Mouse (Mus musculus) MEL (cell line): ENCODE measurements around the gene Fto. TPM values are rescaled to one million over a fixed set of nuclear protein-coding genes. Genes with fewer than 3 reads are reported as not detected.

ENCODE experiments used
- DNase-seq: peaks from one replicate; pipeline ENCODE4 v3.0.0; 2011; ENCODE audit warnings: low read depth, low spot score
- H3K27ac ChIP-seq: 2 replicates; pipeline ENCODE4 v1.5.1; 2012; ENCODE audit warnings: low read depth, mild to moderate bottlenecking, control low read depth, low read length, moderate library complexity; ENCODE audit not compliant: control insufficient read depth
- H3K27me3 ChIP-seq, 2 experiments: fragments of 150-350 bp in 1 of 2; sonication (generic) in 1 of 2; 2 replicates each; pipeline ENCODE4 v1.6.1; 2012; ENCODE audit warnings: low read length in 2 of 2, mild to moderate bottlenecking in 2 of 2, improper control_type of control experiment in 1 of 2, moderate library complexity in 1 of 2; ENCODE audit not compliant: insufficient read depth in 2 of 2, control insufficient read depth in 1 of 2
- H3K36me3 ChIP-seq, 2 experiments: 2 replicates each; pipeline ENCODE4 v1.6.1; 2012 to 2014; ENCODE audit warnings: low read length in 2 of 2, improper control_type of control experiment in 1 of 2, inconsistent platforms in 1 of 2, mild to moderate bottlenecking in 1 of 2; ENCODE audit not compliant: insufficient read depth in 2 of 2, control insufficient read depth in 1 of 2
- H3K4me1 ChIP-seq, 2 experiments: fragments of 150-350 bp in 1 of 2; sonication (generic) in 1 of 2; 2 replicates each; pipeline ENCODE4 v1.6.1; 2012; ENCODE audit warnings: low read length in 2 of 2, improper control_type of control experiment in 1 of 2, mild to moderate bottlenecking in 1 of 2; ENCODE audit not compliant: insufficient read depth in 2 of 2, control insufficient read depth in 1 of 2
- H3K4me3 ChIP-seq, 2 experiments: fragments of 150-350 bp in 1 of 2; sonication (generic) in 1 of 2; 2 replicates each; pipeline ENCODE4 v1.5.1; 2012; ENCODE audit warnings: low read depth in 2 of 2, low read length in 2 of 2, mild to moderate bottlenecking in 2 of 2, moderate library complexity in 2 of 2, control low read depth in 1 of 2, improper control_type of control experiment in 1 of 2; ENCODE audit not compliant: control insufficient read depth in 1 of 2, insufficient read depth in 1 of 2
- H3K79me2 ChIP-seq: 2 replicates; pipeline ENCODE4 v1.6.1; 2012; ENCODE audit warnings: mild to moderate bottlenecking, low read length, moderate library complexity; ENCODE audit not compliant: control insufficient read depth, poor library complexity, insufficient read depth
- H3K9ac ChIP-seq: 2 replicates; pipeline ENCODE4 v1.6.1; 2012; ENCODE audit warnings: low read depth, mild to moderate bottlenecking, control low read depth, low read length, moderate library complexity; ENCODE audit not compliant: control insufficient read depth, poor library complexity, severe bottlenecking
- H3K9me3 ChIP-seq: fragments of 150-350 bp; sonication (generic); replicated peaks from 2 replicates; pipeline ENCODE4 v1.6.1; 2012; ENCODE audit warnings: mild to moderate bottlenecking, low read length, improper control_type of control experiment, moderate library complexity; ENCODE audit not compliant: insufficient read depth
- BHLHE40 ChIP-seq: IDR thresholded peaks from 2 replicates; pipeline ENCODE4 v1.6.1; 2012; ENCODE audit warnings: low read depth, mild to moderate bottlenecking, inconsistent platforms, low read length, improper control_type of control experiment, borderline replicate concordance
- CHD1 ChIP-seq: IDR thresholded peaks from 2 replicates; pipeline ENCODE4 v1.6.1; 2012; ENCODE audit warnings: low read depth, mild to moderate bottlenecking, inconsistent platforms, low read length, improper control_type of control experiment
- CHD2 ChIP-seq: IDR thresholded peaks from 2 replicates; pipeline ENCODE4 v1.6.1; 2011; ENCODE audit warnings: low read length, improper control_type of control experiment
- ELF1 ChIP-seq: IDR thresholded peaks from 2 replicates; pipeline ENCODE4 v1.6.1; 2014; ENCODE audit warnings: low read depth, mild to moderate bottlenecking, inconsistent platforms, low read length, improper control_type of control experiment, moderate library complexity
- EP300 ChIP-seq, 2 experiments: IDR thresholded peaks; 2 replicates each; pipeline ENCODE4 v1.6.1; 2011; ENCODE audit warnings: improper control_type of control experiment in 2 of 2, low read length in 2 of 2, low read depth in 1 of 2, mild to moderate bottlenecking in 1 of 2
- GABPA ChIP-seq: IDR thresholded peaks from 2 replicates; pipeline ENCODE4 v1.6.1; 2012; ENCODE audit warnings: low read depth, mild to moderate bottlenecking, inconsistent platforms, low read length, improper control_type of control experiment, moderate library complexity
- JUND ChIP-seq: IDR thresholded peaks from 2 replicates; pipeline ENCODE4 v1.6.1; 2011; ENCODE audit warnings: low read depth, mild to moderate bottlenecking, improper control_type of control experiment, low read length
- MAX ChIP-seq: IDR thresholded peaks from 2 replicates; pipeline ENCODE4 v1.6.1; 2011; ENCODE audit warnings: low read length, improper control_type of control experiment
- MAZ ChIP-seq: IDR thresholded peaks from 2 replicates; pipeline ENCODE4 v1.6.1; 2012; ENCODE audit warnings: low read depth, mild to moderate bottlenecking, inconsistent platforms, low read length, improper control_type of control experiment
- MEF2A ChIP-seq: IDR thresholded peaks from 2 replicates; pipeline ENCODE4 v1.6.1; 2014; ENCODE audit warnings: low read depth, mild to moderate bottlenecking, inconsistent platforms, low read length, improper control_type of control experiment; ENCODE audit not compliant: poor library complexity, insufficient replicate concordance, severe bottlenecking; ENCODE audit errors: extremely low read depth
- MXI1 ChIP-seq: IDR thresholded peaks from 2 replicates; pipeline ENCODE4 v1.6.1; 2011; ENCODE audit warnings: mild to moderate bottlenecking, low read depth, low read length, improper control_type of control experiment
- MYB ChIP-seq: IDR thresholded peaks from 2 replicates; pipeline ENCODE4 v1.6.1; 2011; ENCODE audit warnings: mild to moderate bottlenecking, low read depth, low read length, improper control_type of control experiment
- NELFE ChIP-seq: IDR thresholded peaks from 2 replicates; pipeline ENCODE4 v1.6.1; 2011; ENCODE audit warnings: low read depth, low read length, improper control_type of control experiment
- NRF1 ChIP-seq: IDR thresholded peaks from 2 replicates; pipeline ENCODE4 v1.6.1; 2014; ENCODE audit warnings: low read depth, mild to moderate bottlenecking, inconsistent platforms, low read length, improper control_type of control experiment, moderate library complexity; ENCODE audit not compliant: poor library complexity, insufficient read depth, severe bottlenecking
- POLR2A ChIP-seq, 2 experiments: IDR thresholded peaks; 2 replicates each; pipeline ENCODE4 v1.6.1; 2011 to 2012; ENCODE audit warnings: low read length in 2 of 2, mild to moderate bottlenecking in 2 of 2, control low read depth in 1 of 2, improper control_type of control experiment in 1 of 2, low read depth in 1 of 2, moderate library complexity in 1 of 2; ENCODE audit not compliant: control insufficient read depth in 1 of 2, insufficient read depth in 1 of 2, poor library complexity in 1 of 2
- POLR2AphosphoS2 ChIP-seq: IDR thresholded peaks from 2 replicates; pipeline ENCODE4 v1.6.1; 2011; ENCODE audit warnings: low read length, improper control_type of control experiment
- POLR2AphosphoS5 ChIP-seq: IDR thresholded peaks from 2 replicates; pipeline ENCODE4 v1.6.1; 2012; ENCODE audit warnings: low read depth, borderline replicate concordance, mild to moderate bottlenecking, inconsistent platforms, low read length, moderate library complexity, mixed read lengths
- RAD21 ChIP-seq: IDR thresholded peaks from 2 replicates; pipeline ENCODE4 v1.6.1; 2011; ENCODE audit warnings: mild to moderate bottlenecking, low read depth, low read length, improper control_type of control experiment
- SIN3A ChIP-seq: IDR thresholded peaks from 2 replicates; pipeline ENCODE4 v1.6.1; 2012; ENCODE audit warnings: low read length, improper control_type of control experiment, inconsistent platforms
- TBP ChIP-seq: IDR thresholded peaks from 2 replicates; pipeline ENCODE4 v1.8.0; 2011; ENCODE audit warnings: low read depth, low read length, improper control_type of control experiment
- TCF12 ChIP-seq: IDR thresholded peaks from 2 replicates; pipeline ENCODE4 v1.6.1; 2014; ENCODE audit warnings: low read depth, mild to moderate bottlenecking, inconsistent platforms, low read length, improper control_type of control experiment, moderate library complexity
- USF1 ChIP-seq: IDR thresholded peaks from 2 replicates; pipeline ENCODE4 v1.6.1; 2014; ENCODE audit warnings: low read depth, mild to moderate bottlenecking, inconsistent platforms, low read length, improper control_type of control experiment, moderate library complexity
- ZKSCAN1 ChIP-seq: IDR thresholded peaks from 2 replicates; pipeline ENCODE4 v1.6.1; 2012; ENCODE audit warnings: low read depth, mild to moderate bottlenecking, inconsistent platforms, low read length, improper control_type of control experiment, moderate library complexity
- ZMIZ1 ChIP-seq: IDR thresholded peaks from 2 replicates; pipeline ENCODE4 v1.6.1; 2012; ENCODE audit warnings: low read depth, mild to moderate bottlenecking, inconsistent platforms, low read length, improper control_type of control experiment, moderate library complexity
- ZNF384 ChIP-seq: IDR thresholded peaks from 2 replicates; pipeline ENCODE4 v1.6.1; 2012; ENCODE audit warnings: low read depth, mild to moderate bottlenecking, inconsistent platforms, low read length, improper control_type of control experiment
- polyA plus RNA-seq, 2 experiments: library from polyadenylated mRNA; stranded (reverse) in 1 of 2; unstranded in 1 of 2; fragments of >175 nt in 1 of 2; fragments of >200 nt in 1 of 2; gene quantifications; 2 replicates each; pipeline versions ENCODE4 v1.2.1 to v1.2.4; 2012; ENCODE audit warnings: low replicate concordance in 2 of 2, low read depth in 1 of 2; ENCODE audit not compliant: insufficient read length in 2 of 2, insufficient read depth in 1 of 2, missing spikeins in 1 of 2
- total RNA-seq: library from RNA; depleted of rRNA; stranded (reverse); fragments of 300-350 nt; gene quantifications from 2 replicates; pipeline ENCODE4 v1.2.3, GENCODE M21; 2012

Fto gene
- total and polyA plus RNA-seq, 3 experiments, result 13.5 to 41.1 TPM; not detected in 1

DNA sequence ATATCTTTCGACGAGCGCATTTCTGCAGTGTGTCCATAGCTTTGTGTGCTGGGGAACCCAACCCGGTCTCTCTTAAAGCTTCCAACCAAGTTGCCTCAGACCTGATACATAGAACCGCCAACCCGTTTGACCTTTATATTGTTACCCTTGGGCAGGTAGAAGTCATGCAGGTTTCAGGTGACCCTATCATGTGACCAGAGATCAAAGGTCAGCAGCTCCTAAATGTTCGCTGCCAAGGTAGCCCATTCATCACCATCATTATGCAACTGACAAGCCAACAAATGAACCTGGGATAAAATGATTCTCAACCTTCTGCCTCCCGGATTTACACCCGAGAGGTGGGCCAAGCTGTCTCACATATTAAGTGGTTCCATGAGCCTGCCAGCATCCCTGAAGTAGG, 344.1 kb downstream of the Fto start:
- H3K4me3 ChIP-seq, result no peak overlapping the region
- TF ChIP-seq MXI1, result no peak
- no peak for TF ChIP-seq EP300 (IDR thresholded peaks at IDR 0.05; ENCODE audit: low read depth in 1 of 2, low read length in 2 of 2)
- no peak for TF ChIP-seq MYB
- no peak for TF ChIP-seq NRF1
- TF ChIP-seq ZKSCAN1, result no peak
- no peak for TF ChIP-seq MEF2A
- no peak for TF ChIP-seq BHLHE40
- TF ChIP-seq NELFE, result no peak
- no peak for TF ChIP-seq POLR2AphosphoS2
- no peak for TF ChIP-seq USF1
- TF ChIP-seq CHD1, result no peak
- TF ChIP-seq JUND, result no peak
- TF ChIP-seq POLR2AphosphoS5, result no peak
- TF ChIP-seq CHD2, result no peak
- no peak for TF ChIP-seq ZNF384
- no peak for TF ChIP-seq GABPA
- H3K9me3 ChIP-seq, result no peaks in the 10 kb centered on the region

DNA sequence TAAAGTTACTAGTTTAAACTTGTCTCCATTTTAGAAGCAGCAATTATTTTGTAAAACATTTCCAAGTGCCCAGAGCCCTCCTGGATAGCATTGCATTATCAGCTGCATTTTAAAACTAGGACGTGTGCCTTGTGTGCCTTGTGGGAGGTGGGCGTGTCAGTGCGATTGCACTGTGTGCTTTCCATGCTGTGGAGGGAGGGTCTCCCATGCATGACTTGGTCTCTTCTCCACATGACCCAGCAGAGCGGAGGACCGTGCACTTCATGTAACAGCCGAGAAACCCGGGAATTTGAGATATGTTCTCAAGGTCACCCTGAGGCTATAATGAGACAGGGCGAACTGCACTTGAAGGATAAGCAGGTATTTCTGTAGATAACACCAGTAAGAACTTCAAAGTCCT, 347.6 kb downstream of the Fto start:
- DNase-seq, result no peak
- no peaks in the 10 kb centered on the region for H3K4me1 ChIP-seq
- no peaks in the 10 kb centered on the region for H3K36me3 ChIP-seq
- H3K79me2 ChIP-seq, result no peaks in the 10 kb centered on the region
- no peaks in the 10 kb centered on the region for H3K9me3 ChIP-seq
- H3K27ac ChIP-seq, result no peak overlapping the region
- TF ChIP-seq RAD21 (no peak), NELFE (no peak), MAZ (no peak), SIN3A (no peak), TBP (no peak), POLR2A (IDR thresholded peaks at IDR 0.05; ENCODE audit: control insufficient read depth in 1 of 2, insufficient read depth in 1 of 2, low read depth in 1 of 2, low read length in 2 of 2, poor library complexity in 1 of 2) (no peak), POLR2AphosphoS2 (no peak), ELF1 (no peak), POLR2AphosphoS5 (no peak), MEF2A (no peak), MYB (no peak), TCF12 (no peak), ZMIZ1 (no peak), EP300 (IDR thresholded peaks at IDR 0.05; ENCODE audit: low read depth in 1 of 2, low read length in 2 of 2) (no peak), CHD1 (no peak), CHD2 (no peak), JUND (no peak), MAX (no peak), BHLHE40 (no peak), ZNF384 (no peak)
- TF ChIP-seq, all 39 proteins: peak for 0
- Histone ChIP-seq H3K4me3 (no peak overlapping the region), H3K9ac (no peak overlapping the region), H3K27me3 (no peaks in the 10 kb centered on the region)

More for the DNA sequence above, 344.1 kb downstream of the Fto start:
- no peaks in the 10 kb centered on the region for H3K27me3 ChIP-seq
- no peak overlapping the region for H3K27ac ChIP-seq
- H3K36me3 ChIP-seq, result no peaks in the 10 kb centered on the region
- no peaks in the 10 kb centered on the region for H3K4me1 ChIP-seq
- H3K9ac ChIP-seq, result no peak overlapping the region
- DNase-seq, result no peak
- H3K79me2 ChIP-seq, result no peaks in the 10 kb centered on the region
